Mouse (Mus musculus): ENCODE measurements at regions not wholly inside any gene's neighbourhood (a gene's known extent, or its start where the extent isn't known, plus 50 kb on each side); places are given as distances from the start of the nearest gene placed in this dataset.
A peak's percentile ranks its signal among the peaks of the same experiment; 100 is the strongest.
"Not testable (repeated sequence)": the region's sequence is repeated elsewhere in the genome, so short reads cannot be mapped to it uniquely, and the experiment has no call there.

GRCm38 (mm10) chr10:111592416-111593149 lies 86.5 kb downstream of the Phlda1 start:
- DNase-seq, result no peak

- no peak for DNase-seq
These were observed 87.2 kb downstream of the Phlda1 start for GRCm38 (mm10) chr10:111593280-111593679.

- DNase-seq, result no peak
These were observed 88.1 kb downstream of the Phlda1 start for GRCm38 (mm10) chr10:111594171-111594570.

GRCm38 (mm10) chr10:111594651-111595050 lies 88.6 kb downstream of the Phlda1 start:
- peak; percentile 39 to 45 for DNase-seq

- DNase-seq, result peak in 1 of 2 experiments; percentile 26
These were observed 89.5 kb downstream of the Phlda1 start for GRCm38 (mm10) chr10:111595513-111595995.

- no peak for DNase-seq
These were observed 92.6 kb downstream of the Phlda1 start for GRCm38 (mm10) chr10:111598650-111599049.

GRCm38 (mm10) chr10:111599297-111600250 lies 93.5 kb downstream of the Phlda1 start:
- DNase-seq, result peak in 1 of 2 experiments; percentile 27

- no peak for DNase-seq
These were observed 94.2 kb downstream of the Phlda1 start for GRCm38 (mm10) chr10:111600251-111600620.

- peak; percentile 92 to 93 for DNase-seq
These were observed 94.6 kb downstream of the Phlda1 start for GRCm38 (mm10) chr10:111600677-111601099.

GRCm38 (mm10) chr10:111603166-111603565 lies 97.1 kb downstream of the Phlda1 start:
- no peak for DNase-seq

- not testable (repeated sequence) for DNase-seq
These were observed 101.3 kb downstream of the Phlda1 start for GRCm38 (mm10) chr10:111607381-111607780.

GRCm38 (mm10) chr10:111608385-111609093 lies 102.5 kb downstream of the Phlda1 start:
- DNase-seq, result no peak

- no peak for DNase-seq
These were observed 103.8 kb downstream of the Phlda1 start for GRCm38 (mm10) chr10:111609889-111610288.

GRCm38 (mm10) chr10:111619627-111620270 lies 113.7 kb downstream of the Phlda1 start:
- no peak for DNase-seq

- DNase-seq, result no peak
These were observed 115.0 kb downstream of the Phlda1 start for GRCm38 (mm10) chr10:111620927-111621676.

- no peak for DNase-seq
These were observed 116.7 kb downstream of the Phlda1 start for GRCm38 (mm10) chr10:111622789-111623188.

GRCm38 (mm10) chr10:111624021-111624420 lies 117.9 kb downstream of the Phlda1 start:
- no peak for DNase-seq

- DNase-seq, result no peak
These were observed 118.5 kb downstream of the Phlda1 start for GRCm38 (mm10) chr10:111624624-111625023.

- DNase-seq, result no peak
These were observed 119.5 kb downstream of the Phlda1 start for GRCm38 (mm10) chr10:111625573-111625972.

GRCm38 (mm10) chr10:111626009-111626408 lies 119.9 kb downstream of the Phlda1 start:
- no peak for DNase-seq

- DNase-seq, result peak in 1 of 2 experiments; percentile 5
These were observed 130.2 kb downstream of the Phlda1 start for GRCm38 (mm10) chr10:111636283-111636682.

Data from kidney, postnatal 25 days (tissue).